Mouse (Mus musculus): ENCODE data around the gene Rbm24.

GRCm38 (mm10) chr13:46438960-46439359 is 20.7 kb downstream of the Rbm24 start:
- no peak for TF ChIP-seq POLR2A (IDR thresholded peaks at IDR 0.05; ENCODE audit: extremely low read depth, insufficient read depth, low read length)
- no peak for TF ChIP-seq CTCF (IDR thresholded peaks at IDR 0.05; ENCODE audit: low read depth, low read length)
